In the genomic region with DNA sequence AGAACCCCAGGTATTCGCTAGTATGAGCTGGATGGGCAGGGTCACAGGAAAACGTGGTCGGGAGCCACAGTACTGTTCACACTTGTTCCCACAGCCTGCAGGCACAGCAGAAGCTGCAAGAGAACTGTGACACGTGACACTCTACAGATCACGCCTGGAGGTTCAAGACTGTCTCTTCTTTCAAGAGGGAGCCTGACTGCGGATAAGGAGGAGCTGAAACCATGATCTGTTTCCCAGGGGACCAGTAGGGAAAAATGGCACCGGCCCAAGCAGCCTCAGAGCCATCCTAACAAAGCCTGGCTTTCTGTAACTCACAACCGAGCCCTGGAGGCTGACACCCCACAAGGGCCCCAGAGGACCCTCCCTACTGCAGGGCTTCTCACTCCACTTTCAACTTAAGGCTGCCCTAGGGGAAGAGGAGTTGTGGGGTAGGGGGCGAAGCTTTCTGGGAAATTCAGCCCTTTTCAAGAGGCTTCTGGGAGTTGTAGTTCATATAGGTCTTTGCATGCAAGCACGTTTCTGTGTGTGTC, we compare ENCODE assay signal across 8 mouse cellular contexts. TPM values are rescaled to one million over a fixed set of nuclear protein-coding genes. Genes with fewer than 3 reads are reported as not detected.
DNase-seq lines count a peak whose midpoint lies in the region; ATAC-seq and TF ChIP-seq lines count a peak whose summit lies in the region.

No protein-coding gene starts in this region.

- no peaks in the 10 kb centered on the region for H3K27me3 ChIP-seq in lung, embryonic 14.5 days (ENCODE audit: insufficient read depth, low read length)
- H3K27me3 ChIP-seq in hindbrain, embryonic 15.5 days, result no peaks in the 10 kb centered on the region
- H3K27me3 ChIP-seq in midbrain, embryonic 14.5 days (ENCODE audit: control insufficient read depth, insufficient read depth, low read length), result no peaks in the 10 kb centered on the region
- H3K27me3 ChIP-seq in stomach, postnatal 0 days (ENCODE audit: control insufficient read depth, insufficient read depth, low read length), result no peaks in the 10 kb centered on the region

- no peaks in the 10 kb centered on the region for H3K4me1 ChIP-seq in lung, embryonic 14.5 days (ENCODE audit: insufficient read depth)
- H3K4me1 ChIP-seq in hindbrain, embryonic 15.5 days (replicated peaks), result peaks cover 10% of the 10 kb centered on the region
- no peaks in the 10 kb centered on the region for H3K4me1 ChIP-seq in midbrain, embryonic 14.5 days (ENCODE audit: control insufficient read depth, insufficient read depth, low read length)
- H3K4me1 ChIP-seq in stomach, postnatal 0 days (replicated peaks; ENCODE audit: control insufficient read depth, insufficient read depth), result no peaks in the 10 kb centered on the region

- H3K36me3 ChIP-seq in lung, embryonic 14.5 days (ENCODE audit: insufficient read depth), result no peaks in the 10 kb centered on the region
- H3K36me3 ChIP-seq in hindbrain, embryonic 15.5 days, result no peaks in the 10 kb centered on the region
- no peaks in the 10 kb centered on the region for H3K36me3 ChIP-seq in midbrain, embryonic 14.5 days (ENCODE audit: control insufficient read depth, insufficient read depth, low read length)
- no peaks in the 10 kb centered on the region for H3K36me3 ChIP-seq in stomach, postnatal 0 days (ENCODE audit: control insufficient read depth, insufficient read depth, low read length)

- TF ChIP-seq EP300 in stomach, postnatal 0 days (optimal IDR thresholded peaks at IDR 0.05), result no peak

- intact Hi-C loops in left cerebral cortex, postnatal 10 days (cut with DNase I), result no loop called here

- peak; percentile 84 for ATAC-seq in lung, embryonic 14.5 days (ENCODE audit: insufficient read depth)
- peak; percentile 90 for ATAC-seq in hindbrain, embryonic 15.5 days (ENCODE audit: low FRiP score, low read depth)
- peak; percentile 75 for ATAC-seq in midbrain, embryonic 14.5 days (ENCODE audit: low FRiP score, low TSS enrichment)
- peak; percentile 58; the same call in 1 of the 2 replicates for ATAC-seq in stomach, postnatal 0 days (ENCODE audit: low FRiP score, low TSS enrichment)

- H3K4me3 ChIP-seq in lung, embryonic 14.5 days (ENCODE audit: low read depth, low read length), result peak overlapping the region; percentile 34
- H3K4me3 ChIP-seq in hindbrain, embryonic 15.5 days, result peak overlapping the region; percentile 45
- peak overlapping the region; percentile 37 for H3K4me3 ChIP-seq in midbrain, embryonic 14.5 days (replicated peaks; ENCODE audit: low read depth, low read length)
- peak overlapping the region; percentile 12 for H3K4me3 ChIP-seq in stomach, postnatal 0 days (ENCODE audit: low read depth, low read length)

- H3K4me2 ChIP-seq in lung, embryonic 14.5 days, result peak overlapping the region; percentile 71
- peak overlapping the region; percentile 79 for H3K4me2 ChIP-seq in hindbrain, embryonic 15.5 days
- H3K4me2 ChIP-seq in midbrain, embryonic 14.5 days (ENCODE audit: low read length), result peak overlapping the region; percentile 55
- peak overlapping the region; percentile 45 for H3K4me2 ChIP-seq in stomach, postnatal 0 days (replicated peaks; ENCODE audit: low read depth)

- H3K27ac ChIP-seq in lung, embryonic 14.5 days (ENCODE audit: low read depth), result peak overlapping the region; percentile 42; the same call in 1 of the 2 replicates
- peak overlapping the region; percentile 77 for H3K27ac ChIP-seq in hindbrain, embryonic 15.5 days (replicated peaks)
- H3K27ac ChIP-seq in midbrain, embryonic 14.5 days (replicated peaks; ENCODE audit: low read depth, low read length), result peak overlapping the region; percentile 32; the same call in 1 of the 2 replicates
- no peak overlapping the region for H3K27ac ChIP-seq in stomach, postnatal 0 days (replicated peaks)

- WGBS in lung, embryonic 14.5 days, result 10% methylated on average over 10 of the region's 10 CpGs
- WGBS in hindbrain, embryonic 15.5 days, result 9% methylated on average over 10 of the region's 10 CpGs
- WGBS in midbrain, embryonic 14.5 days, result 13% methylated on average over 10 of the region's 10 CpGs
- WGBS in stomach, postnatal 0 days, result 10% methylated on average over 10 of the region's 10 CpGs

- no peak for TF ChIP-seq CTCF in lung, embryonic 14.5 days (IDR thresholded peaks at IDR 0.05; ENCODE audit: low read depth)
- 0 out of 2 replicates have a peak, but pooled peaks have one; percentile 10 for TF ChIP-seq CTCF in stomach, postnatal 0 days (IDR thresholded peaks at IDR 0.05; ENCODE audit: low read depth)

- H3K9me3 ChIP-seq in lung, embryonic 14.5 days (ENCODE audit: low read depth, low read length), result no peaks in the 10 kb centered on the region
- H3K9me3 ChIP-seq in hindbrain, embryonic 15.5 days, result no peaks in the 10 kb centered on the region
- H3K9me3 ChIP-seq in midbrain, embryonic 14.5 days (ENCODE audit: control insufficient read depth, low read length), result no peaks in the 10 kb centered on the region
- no peaks in the 10 kb centered on the region for H3K9me3 ChIP-seq in stomach, postnatal 0 days (ENCODE audit: control insufficient read depth, low read length)

- H3K9ac ChIP-seq in lung, embryonic 14.5 days, result peak overlapping the region; percentile 51
- peak overlapping the region; percentile 59 for H3K9ac ChIP-seq in hindbrain, embryonic 15.5 days
- H3K9ac ChIP-seq in midbrain, embryonic 14.5 days (replicated peaks; ENCODE audit: low read length), result peak overlapping the region; percentile 52
- no peak overlapping the region for H3K9ac ChIP-seq in stomach, postnatal 0 days (ENCODE audit: low read length)

- DNase-seq in lung, embryonic 14.5 days, result peak; percentile 69
- no peak for DNase-seq in lung, adult 18-20 months
- DNase-seq in cerebellum, adult 9-11 months, result peak; percentile 49
- peak; percentile 15 to 25 for DNase-seq in frontal cortex, postnatal 14 days (ENCODE audit: low spot score in 2 of 2)
- peak; percentile 45 to 52 for DNase-seq in left cerebral cortex, postnatal 10 days (ENCODE audit: extremely low spot score in 1 of 2, low spot score in 2 of 2)
- DNase-seq in midbrain, embryonic 14.5 days, result peak; percentile 81
- DNase-seq in stomach, postnatal 0 days (ENCODE audit: low spot score), result peak; percentile 35

RNA-seq across cellular contexts. Expression of a gene that starts 42.8 kb away (rescaled TPM):
- polyA plus RNA-seq in lung, embryonic 14.5 days (2014; fragmentation: Nextera tagmentation; extraction: Ambion mirVana), result 24.5 and 24.6 TPM in 2 replicates
- polyA plus RNA-seq in hindbrain, embryonic 15.5 days (2015; fragmentation: Nextera tagmentation; extraction: Ambion mirVana), result 41.5 and 46.1 TPM in 2 replicates
- 10 to 100 TPM; 44.6 to 47.5 TPM for total RNA-seq in left cerebral cortex, postnatal 10 days (2021)
- 50.5 and 55.1 TPM in 2 replicates for polyA plus RNA-seq in midbrain, embryonic 14.5 days (2014; fragmentation: Nextera tagmentation; extraction: Ambion mirVana)
- 13.9 and 15.3 TPM in 2 replicates for polyA plus RNA-seq in stomach, postnatal 0 days (2015; fragmentation: Nextera tagmentation; extraction: Ambion mirVana)

Comparison
In these comparisons a context has a peak if more than half of its experiments do, and no peak if none do; other contexts are left out.
1. DNase-seq: peak in lung, embryonic 14.5 days (single experiment), cerebellum, adult 9-11 months (single experiment), frontal cortex, postnatal 14 days (2 of 2), left cerebral cortex, postnatal 10 days (2 of 2), midbrain, embryonic 14.5 days (single experiment) and stomach, postnatal 0 days (single experiment); none in lung, adult 18-20 months (0 of 2).
2. Peak in every context shown above with its lines, with median percentiles within 50 percentile points of each other: ATAC-seq, H3K4me2 ChIP-seq and H3K4me3 ChIP-seq.